Mouse (Mus musculus) heart, embryonic 14.5 days (tissue): ENCODE measurements around the gene Gm4969. TPM values are rescaled to one million over a fixed set of nuclear protein-coding genes. Genes with fewer than 3 reads are reported as not detected.

Experiments
- ATAC-seq: fragments of 200-750 bp; cut with Nextera tagmentation; 2 replicates; pipeline ENCODE4 v1.8.0; 2017; ENCODE audit warnings: low read depth, moderate TSS enrichment; ENCODE audit not compliant: insufficient number of reproducible peaks, insufficient read depth, low FRiP score
- H3K27ac ChIP-seq, 2 experiments: fragments of 200-500 bp in 1 of 2; fragments of 300-500 bp in 1 of 2; sonication (generic) in 1 of 2; replicated peaks in 1 of 2; 2 replicates each; pipeline ENCODE4 v1.5.1; 2012 to 2014; ENCODE audit warnings: low read depth in 2 of 2, low read length in 2 of 2, control low read depth in 1 of 2, mild to moderate bottlenecking in 1 of 2, mixed read lengths in 1 of 2; ENCODE audit not compliant: control insufficient read depth in 1 of 2, insufficient read depth in 1 of 2
- H3K27me3 ChIP-seq: fragments of 300-500 bp; sonication (generic); 2 replicates; pipeline ENCODE4 v1.6.1; 2014; ENCODE audit warnings: mild to moderate bottlenecking, low read length, control low read depth; ENCODE audit not compliant: control insufficient read depth, insufficient read depth
- H3K36me3 ChIP-seq: fragments of 300-500 bp; sonication (generic); 2 replicates; pipeline ENCODE4 v1.6.1; 2014; ENCODE audit warnings: mild to moderate bottlenecking, control low read depth, low read length, mixed read lengths; ENCODE audit not compliant: control insufficient read depth, insufficient read depth
- H3K4me1 ChIP-seq, 2 experiments: fragments of 200-500 bp in 1 of 2; fragments of 300-500 bp in 1 of 2; sonication (generic) in 1 of 2; 2 replicates each; pipeline ENCODE4 v1.6.1; 2012 to 2014; ENCODE audit warnings: low read length in 2 of 2, control low read depth in 1 of 2, mixed read lengths in 1 of 2; ENCODE audit not compliant: control insufficient read depth in 2 of 2, insufficient read depth in 2 of 2
- H3K4me2 ChIP-seq: fragments of 300-500 bp; sonication (generic); 2 replicates; pipeline ENCODE4 v1.6.1; 2014; ENCODE audit warnings: mild to moderate bottlenecking, low read length
- H3K4me3 ChIP-seq, 2 experiments: fragments of 200-500 bp in 1 of 2; fragments of 300-500 bp in 1 of 2; sonication (generic) in 1 of 2; 2 replicates each; pipeline ENCODE4 v1.5.1; 2012 to 2014; ENCODE audit warnings: low read length in 2 of 2, mild to moderate bottlenecking in 2 of 2, control low read depth in 1 of 2, low read depth in 1 of 2, moderate library complexity in 1 of 2; ENCODE audit not compliant: control insufficient read depth in 1 of 2, insufficient read depth in 1 of 2
- H3K9ac ChIP-seq: fragments of 300-500 bp; sonication (generic); 2 replicates; pipeline ENCODE4 v1.6.1; 2014; ENCODE audit warnings: mild to moderate bottlenecking, low read length
- H3K9me3 ChIP-seq: fragments of 300-500 bp; sonication (generic); 2 replicates; pipeline ENCODE4 v1.6.1; 2016; ENCODE audit warnings: low read length, control low read depth; ENCODE audit not compliant: control insufficient read depth
- WGBS: fragments of 180-500 bp; shearing (Covaris S2); extraction: QIAGEN DNeasy Blood & Tissue Kit; methylation state at CpG from one replicate; pipeline ENCODE4 v1.1.7; 2014; 5-methylcytosine and 5-hydroxymethylcytosine counted together
- polyA plus RNA-seq: library from polyadenylated mRNA; unstranded; fragments of >200 nt; fragmentation: Nextera tagmentation; extraction: Ambion mirVana; gene quantifications from 2 replicates; pipeline ENCODE4 v1.2.1, GENCODE M21; 2014

Gene Gm4969
- polyA plus RNA-seq, 1 experiment from 2014 or later: 1.2 TPM

GRCm38 (mm10) chr7:19098811-19099210 lies 19.4 kb downstream of the Gm4969 start:
- Histone ChIP-seq H3K9me3 (peaks cover 9% of the 10 kb centered on the region; the same call in 1 of the 2 replicates), H3K27me3 (no peaks in the 10 kb centered on the region), H3K4me3 (no peak overlapping the region), H3K27ac (no peak overlapping the region), H3K36me3 (peaks cover 23% of the 10 kb centered on the region), H3K4me1 (peaks cover 13 to 26% of the 10 kb centered on the region in 2 experiments), H3K4me2 (no peak overlapping the region), H3K9ac (no peak overlapping the region)
- WGBS: 65% methylated on average over 7 of the region's 7 CpGs
- ATAC-seq: no peak

DNA sequence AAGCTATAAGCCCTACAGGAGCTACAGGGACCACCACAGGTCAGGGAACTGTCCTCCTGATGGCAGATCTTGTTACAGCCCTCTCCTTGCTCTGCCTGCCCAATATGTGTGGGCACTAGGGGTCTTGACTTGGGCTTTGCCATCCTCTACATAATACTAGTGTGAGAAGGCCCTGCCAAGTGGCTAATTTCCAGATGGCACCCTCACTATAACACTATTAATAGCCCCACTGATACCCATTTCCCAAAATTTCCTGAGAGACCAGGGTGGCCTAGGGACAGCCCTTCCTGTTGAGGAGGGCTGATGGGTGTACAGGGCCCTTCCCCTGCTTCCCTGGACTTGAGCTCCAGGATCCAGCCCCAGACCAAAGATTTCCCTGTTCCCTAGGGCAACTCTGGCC lies 20.3 kb downstream of the Gm4969 start:
- Histone ChIP-seq H3K9ac (no peak overlapping the region), H3K9me3 (0 out of 2 replicates have a peak, but pooled peaks cover 2% of the 10 kb centered on the region), H3K27me3 (no peaks in the 10 kb centered on the region), H3K4me2 (no peak overlapping the region), H3K27ac (no peak overlapping the region), H3K4me1 (peaks cover 18 to 32% of the 10 kb centered on the region in 2 experiments), H3K36me3 (peaks cover 23% of the 10 kb centered on the region), H3K4me3 (no peak overlapping the region)
- no peak for ATAC-seq

GRCm38 (mm10) chr7:19097217-19097616 lies 21.0 kb downstream of the Gm4969 start:
- Histone ChIP-seq H3K36me3 (peaks cover 23% of the 10 kb centered on the region), H3K4me3 (no peak overlapping the region), H3K4me1 (peaks cover 24 to 38% of the 10 kb centered on the region in 2 experiments), H3K9ac (no peak overlapping the region; the same call in 1 of the 2 replicates), H3K27me3 (no peaks in the 10 kb centered on the region), H3K4me2 (no peak overlapping the region), H3K27ac (no peak overlapping the region), H3K9me3 (no peaks in the 10 kb centered on the region)
- 38% methylated on average over 2 of the region's 2 CpGs for WGBS
- no peak for ATAC-seq

GRCm38 (mm10) chr7:19096421-19096976 lies 21.7 kb downstream of the Gm4969 start:
- WGBS: 41% methylated on average over 5 of the region's 5 CpGs
- Histone ChIP-seq H3K9me3 (no peaks in the 10 kb centered on the region), H3K4me3 (peak overlapping the region; percentile 79 to 89), H3K4me1 (peaks cover 30 to 45% of the 10 kb centered on the region in 2 experiments), H3K4me2 (peak overlapping the region; percentile 87), H3K9ac (peak overlapping the region; percentile 96), H3K27me3 (no peaks in the 10 kb centered on the region), H3K36me3 (peaks cover 28% of the 10 kb centered on the region), H3K27ac (peak overlapping the region; percentile 92 to 100)
- no peak for ATAC-seq

DNA sequence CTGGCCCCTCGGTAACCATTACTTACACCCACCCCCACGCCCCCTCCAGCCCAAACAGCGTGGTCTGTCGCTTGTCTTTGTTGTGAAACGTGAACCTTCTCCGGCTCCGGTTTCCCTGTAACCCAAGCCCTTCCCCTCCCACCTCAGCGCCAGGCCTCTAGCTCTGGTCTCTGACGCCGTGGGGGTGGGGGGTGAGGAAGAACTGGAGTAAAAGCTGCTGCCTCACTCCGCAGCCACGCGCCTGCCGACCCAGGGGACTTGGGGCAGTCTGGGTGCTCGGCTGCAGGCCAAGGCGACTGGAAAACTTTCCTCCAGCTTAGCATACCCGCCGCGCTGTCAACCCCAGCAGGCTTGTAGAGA lies 22.4 kb downstream of the Gm4969 start:
- peak overlapping the region; percentile 79 to 89 for H3K4me3 ChIP-seq
- no peaks in the 10 kb centered on the region for H3K27me3 ChIP-seq
- H3K9me3 ChIP-seq: no peaks in the 10 kb centered on the region
- under 1% methylated on average over 18 of the region's 19 CpGs for WGBS
- peak overlapping the region; percentile 96 for H3K9ac ChIP-seq
- no peak for ATAC-seq
- peaks cover 33% of the 10 kb centered on the region for H3K36me3 ChIP-seq
- H3K27ac ChIP-seq: peak overlapping the region; percentile 92 to 100
- H3K4me2 ChIP-seq: peak overlapping the region; percentile 87
- H3K4me1 ChIP-seq: peaks cover 30 to 45% of the 10 kb centered on the region in 2 experiments

DNA sequence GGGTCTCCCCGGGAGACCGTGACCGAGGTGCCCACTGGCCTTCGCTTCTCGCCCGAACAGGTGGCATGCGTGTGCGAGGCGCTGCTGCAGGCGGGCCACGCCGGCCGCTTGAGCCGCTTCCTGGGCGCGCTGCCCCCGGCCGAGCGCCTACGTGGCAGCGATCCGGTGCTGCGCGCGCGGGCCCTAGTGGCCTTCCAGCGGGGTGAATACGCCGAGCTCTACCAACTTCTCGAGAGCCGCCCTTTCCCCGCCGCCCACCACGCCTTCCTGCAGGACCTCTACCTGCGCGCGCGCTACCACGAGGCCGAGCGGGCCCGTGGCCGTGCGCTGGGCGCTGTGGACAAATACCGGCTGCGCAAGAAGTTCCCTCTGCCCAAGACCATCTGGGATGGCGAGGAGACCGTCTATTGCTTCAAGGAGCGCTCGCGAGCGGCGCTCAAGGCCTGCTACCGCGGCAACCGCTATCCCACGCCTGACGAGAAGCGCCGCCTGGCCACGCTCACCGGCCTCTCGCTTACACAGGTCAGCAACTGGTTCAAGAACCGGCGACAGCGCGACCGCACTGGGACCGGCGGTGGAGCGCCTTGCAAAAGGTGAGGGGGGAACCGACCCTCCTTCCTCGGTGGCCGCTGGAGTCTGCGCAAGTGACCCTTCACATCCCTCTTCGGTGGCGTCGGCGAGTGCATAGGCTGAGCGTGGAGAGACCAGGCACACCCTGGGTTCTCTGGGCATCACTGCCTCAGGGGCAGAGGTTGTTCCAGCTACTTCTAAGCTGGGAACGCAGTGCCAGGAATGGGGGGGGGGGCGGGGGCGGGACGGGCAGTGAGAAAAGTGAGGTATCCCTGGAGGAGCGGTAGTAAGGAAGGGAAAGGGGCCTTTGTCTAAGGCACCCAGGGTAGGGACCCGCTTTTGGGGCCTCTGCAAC lies 23.1 kb downstream of the Gm4969 start:
- Histone ChIP-seq H3K4me3 (peak overlapping the region; percentile 79 to 89), H3K27me3 (no peaks in the 10 kb centered on the region), H3K9ac (peak overlapping the region; percentile 96), H3K27ac (peak overlapping the region; percentile 92 to 100), H3K4me1 (peaks cover 30 to 45% of the 10 kb centered on the region in 2 experiments), H3K36me3 (peaks cover 39% of the 10 kb centered on the region), H3K9me3 (no peaks in the 10 kb centered on the region), H3K4me2 (peak overlapping the region; percentile 87)
- under 1% methylated on average over 69 of the region's 87 CpGs for WGBS
- no peak for ATAC-seq

DNA sequence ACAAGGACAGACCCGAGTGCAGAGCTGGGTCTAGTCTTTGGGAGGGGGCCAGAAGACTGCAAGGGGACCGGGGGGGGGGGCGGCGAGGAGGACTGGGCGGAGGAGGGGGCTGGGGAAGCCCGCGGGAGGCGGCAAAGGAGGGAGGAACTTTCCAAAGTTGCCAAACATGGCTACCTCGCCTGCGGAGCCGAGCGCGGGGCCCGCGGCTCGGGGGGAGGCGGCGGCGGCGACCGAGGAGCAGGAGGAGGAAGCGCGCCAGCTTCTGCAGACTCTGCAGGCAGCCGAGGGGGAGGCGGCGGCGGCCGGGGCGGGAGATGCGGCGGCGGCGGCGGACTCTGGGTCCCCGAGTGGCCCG lies 23.7 kb downstream of the Gm4969 start, which contains the start of gene Six5:
Gene Six5, plus strand, starts transcription at position 124 of the 355 bp plus-strand sequence.
- Histone ChIP-seq H3K27ac (peak within 1 kb of the TSS; percentile 99 to 100), H3K4me1 (peaks cover 30 to 45% of the 10 kb centered on the region in 2 experiments), H3K9ac (peak within 1 kb of the TSS; percentile 96), H3K4me3 (peak within 1 kb of the TSS; percentile 79 to 89), H3K27me3 (no peaks in the 10 kb centered on the region), H3K9me3 (no peaks in the 10 kb centered on the region), H3K4me2 (peak within 1 kb of the TSS; percentile 87), H3K36me3 (peaks cover 45% of the 10 kb centered on the region)
- no peak; the same call in 1 of the 2 replicates for ATAC-seq
- 1% methylated on average over 25 of the region's 36 CpGs for WGBS
